Mouse (Mus musculus): ENCODE results near the gene Thap3. TPM values are rescaled to one million over a fixed set of nuclear protein-coding genes. Genes with fewer than 3 reads are reported as not detected.

Gene Thap3
- total and polyA plus RNA-seq, 3 experiments, result 11.0 to 27.6 (median 12.8) TPM

DNA sequence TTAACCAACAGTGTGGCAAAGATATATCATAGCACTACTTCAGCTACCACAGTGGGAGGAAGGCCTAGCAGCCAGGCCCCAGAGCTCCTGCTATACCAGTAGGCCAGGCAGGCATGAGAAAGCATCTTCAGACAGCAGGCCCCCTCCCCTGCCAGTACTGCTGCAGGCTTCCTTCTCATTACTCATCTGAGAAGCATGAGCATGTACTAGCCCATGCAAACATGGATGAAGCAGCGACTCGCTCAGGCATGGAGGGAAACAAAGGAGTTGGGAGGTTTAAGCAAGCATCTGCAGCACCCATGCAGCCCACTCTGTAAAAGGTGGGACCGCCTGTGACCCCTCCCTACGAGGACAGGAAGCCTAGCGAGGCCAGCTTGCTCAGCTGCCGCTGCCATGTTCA, 30.3 kb upstream of the Thap3 start:
- Histone ChIP-seq H3K4me1 (ENCODE audit: control insufficient read depth in 1 of 2, insufficient read depth in 2 of 2) (peaks cover 3 to 6% of the 10 kb centered on the region in 2 experiments; a peak in 2 of 4 replicates), H3K9ac (ENCODE audit: insufficient read depth, low read depth) (no peak overlapping the region), H3K9me3 (replicated peaks; ENCODE audit: low read length) (no peaks in the 10 kb centered on the region), H3K27ac (ENCODE audit: insufficient read depth, low read depth) (no peak overlapping the region), H3K36me3 (replicated peaks in 1 of 2; ENCODE audit: control insufficient read depth in 1 of 2, insufficient read depth in 1 of 2, low read length in 1 of 2) (peaks cover 68 to 98% of the 10 kb centered on the region in 2 experiments), H3K4me3 (replicated peaks in 1 of 3; ENCODE audit: low read depth in 2 of 3, low read length in 2 of 3, poor library complexity in 1 of 3) (no peak overlapping the region), H3K4me2 (ENCODE audit: insufficient read depth, low read depth, poor library complexity, severe bottlenecking) (no peak overlapping the region), H3K79me2 (replicated peaks; ENCODE audit: control insufficient read depth, extremely low read depth, insufficient read depth, poor library complexity, severe bottlenecking) (no peaks in the 10 kb centered on the region), H3K27me3 (replicated peaks) (no peaks in the 10 kb centered on the region)
- in situ Hi-C loops (cut with MboI; ENCODE audit: low pct_ligation_motif_present, low pct_unique_long_range_greater_than_20kb, low sequenced_read_pairs) (no loop called here), dilution Hi-C loops (cut with MboI; ENCODE audit: extremely low pct_ligation_motif_present, extremely low pct_unique_long_range_greater_than_20kb, low sequenced_read_pairs) (no loop called here)
- no peak for TF ChIP-seq GABPA (IDR thresholded peaks at IDR 0.05; ENCODE audit: insufficient replicate concordance, low read depth, low read length)
- TF ChIP-seq UBTF (IDR thresholded peaks at IDR 0.05; ENCODE audit: low read depth, low read length), result no peak
- no peak for TF ChIP-seq ZC3H11A (IDR thresholded peaks at IDR 0.05; ENCODE audit: low read depth, low read length)
- no peak for TF ChIP-seq ZNF384 (IDR thresholded peaks at IDR 0.05; ENCODE audit: low read depth, low read length)
- no peak for TF ChIP-seq TBP (conservative IDR thresholded peaks at IDR 0.05; ENCODE audit: low read depth, low read length)
- no peak for TF ChIP-seq JUN (IDR thresholded peaks at IDR 0.05; ENCODE audit: insufficient read depth, low read depth, low read length)
- TF ChIP-seq IRF4 (IDR thresholded peaks at IDR 0.05; ENCODE audit: low read depth, low read length), result no peak
- no peak for TF ChIP-seq TCF12 (IDR thresholded peaks at IDR 0.05; ENCODE audit: low read depth, low read length)
- TF ChIP-seq MEF2A (IDR thresholded peaks at IDR 0.05; ENCODE audit: borderline replicate concordance, low read depth, low read length), result no peak
- no peak for TF ChIP-seq BHLHE40 (IDR thresholded peaks at IDR 0.05; ENCODE audit: low read depth, low read length)
- TF ChIP-seq MAFK (IDR thresholded peaks at IDR 0.05; ENCODE audit: insufficient replicate concordance, low read length), result no peak
- TF ChIP-seq ZMIZ1 (IDR thresholded peaks at IDR 0.05; ENCODE audit: low read depth, low read length), result no peak
- TF ChIP-seq SIN3A (IDR thresholded peaks at IDR 0.05; ENCODE audit: low read length), result no peak
- TF ChIP-seq SMC3 (IDR thresholded peaks at IDR 0.05; ENCODE audit: low read depth, low read length), result no peak
- no peak for TF ChIP-seq CHD2 (IDR thresholded peaks at IDR 0.05; ENCODE audit: low read length)
- DNase-seq (ENCODE audit: extremely low read depth), result no peak

- Histone ChIP-seq H3K9me3 (replicated peaks; ENCODE audit: low read length) (no peaks in the 10 kb centered on the region), H3K4me1 (ENCODE audit: control insufficient read depth in 1 of 2, insufficient read depth in 2 of 2) (peaks cover 15 to 34% of the 10 kb centered on the region in 2 experiments), H3K4me3 (replicated peaks in 1 of 3; ENCODE audit: low read depth in 2 of 3, low read length in 2 of 3, poor library complexity in 1 of 3) (no peak overlapping the region), H3K36me3 (replicated peaks in 1 of 2; ENCODE audit: control insufficient read depth in 1 of 2, insufficient read depth in 1 of 2, low read length in 1 of 2) (peaks cover 29 to 67% of the 10 kb centered on the region in 2 experiments), H3K27me3 (replicated peaks) (peaks cover 3% of the 10 kb centered on the region), H3K4me2 (ENCODE audit: insufficient read depth, low read depth, poor library complexity, severe bottlenecking) (no peak overlapping the region), H3K27ac (ENCODE audit: insufficient read depth, low read depth) (no peak overlapping the region), H3K79me2 (replicated peaks; ENCODE audit: control insufficient read depth, extremely low read depth, insufficient read depth, poor library complexity, severe bottlenecking) (peaks cover 2% of the 10 kb centered on the region; the same call in 1 of the 2 replicates), H3K9ac (ENCODE audit: insufficient read depth, low read depth) (no peak overlapping the region)
- in situ Hi-C loops (cut with MboI; ENCODE audit: low pct_ligation_motif_present, low pct_unique_long_range_greater_than_20kb, low sequenced_read_pairs), result no loop called here
- TF ChIP-seq JUND (conservative IDR thresholded peaks at IDR 0.05; ENCODE audit: low read depth, low read length), result no peak
- no peak for TF ChIP-seq UBTF (IDR thresholded peaks at IDR 0.05; ENCODE audit: low read depth, low read length)
- no peak for TF ChIP-seq PAX5 (IDR thresholded peaks at IDR 0.05; ENCODE audit: low read length)
- TF ChIP-seq IRF4 (IDR thresholded peaks at IDR 0.05; ENCODE audit: low read depth, low read length), result no peak
- no peak for TF ChIP-seq ZC3H11A (IDR thresholded peaks at IDR 0.05; ENCODE audit: low read depth, low read length)
- TF ChIP-seq GABPA (IDR thresholded peaks at IDR 0.05; ENCODE audit: insufficient replicate concordance, low read depth, low read length), result no peak
- no peak for TF ChIP-seq MYC (IDR thresholded peaks at IDR 0.05; ENCODE audit: low read depth, low read length)
- no peak for TF ChIP-seq POLR2AphosphoS2 (IDR thresholded peaks at IDR 0.05; ENCODE audit: low read depth, low read length)
- TF ChIP-seq ETS1 (conservative IDR thresholded peaks at IDR 0.05; ENCODE audit: low read depth, low read length), result no peak
- no peak for TF ChIP-seq MEF2A (IDR thresholded peaks at IDR 0.05; ENCODE audit: borderline replicate concordance, low read depth, low read length)
- TF ChIP-seq MAZ (IDR thresholded peaks at IDR 0.05; ENCODE audit: low read depth, low read length), result no peak
- TF ChIP-seq SIN3A (IDR thresholded peaks at IDR 0.05; ENCODE audit: low read length), result no peak
- no peak for TF ChIP-seq MAX (IDR thresholded peaks at IDR 0.05; ENCODE audit: low read length)
- dilution Hi-C loops (cut with MboI; ENCODE audit: extremely low pct_ligation_motif_present, extremely low pct_unique_long_range_greater_than_20kb, low sequenced_read_pairs), result no loop called here
- no peak for DNase-seq (ENCODE audit: extremely low read depth)
Observed at GRCm38 (mm10) chr4:152013036-152013813, 24.4 kb upstream of the Thap3 start.

All from CH12.LX (cell line).